Mouse (Mus musculus): ENCODE data around the gene Klhl2.

DNA sequence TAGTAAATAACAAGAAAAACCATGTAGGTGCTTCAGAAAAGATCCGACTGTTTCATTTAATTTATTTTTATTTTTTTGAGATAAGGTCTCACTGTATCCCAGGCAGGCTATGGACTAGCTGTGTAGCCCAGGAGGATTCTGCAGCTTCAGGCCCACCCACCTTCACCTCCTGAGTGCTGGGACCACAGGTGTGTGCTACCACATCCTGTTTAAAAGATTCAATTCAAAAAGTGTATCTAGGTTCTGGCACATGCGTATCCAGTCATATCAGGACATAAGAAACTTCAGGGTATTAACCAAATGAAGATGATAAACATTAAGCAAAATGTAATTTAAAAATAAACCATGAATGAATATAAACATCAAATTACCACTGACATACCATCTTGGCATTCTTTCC, 126.6 kb downstream of the Klhl2 start:
- no peak for TF ChIP-seq POLR2A (IDR thresholded peaks at IDR 0.05; ENCODE audit: low read depth, low read length)
- TF ChIP-seq CTCF (IDR thresholded peaks at IDR 0.05; ENCODE audit: borderline replicate concordance, insufficient read depth, low read length), result no peak

All from embryonic fibroblast, embryonic 13.5 days (primary cell).